Mouse (Mus musculus) frontal cortex, adult 2 months (tissue): Measurements from ENCODE around the gene Slc12a8. TPM values are rescaled to one million over a fixed set of nuclear protein-coding genes. Genes with fewer than 3 reads are reported as not detected.

Source experiments
- DNase-seq, 2 experiments: peaks; one replicate each; pipeline ENCODE4 v3.0.0; 2022; ENCODE audit warnings: low spot score in 1 of 2; ENCODE audit errors: extremely low spot score in 1 of 2
- polyA plus RNA-seq: library from polyadenylated mRNA; depleted of rRNA; stranded (reverse); fragments of >200 nt; gene quantifications from 2 replicates; pipeline ENCODE4 v1.2.3, GENCODE M21; 2012

Slc12a8 gene
- polyA plus RNA-seq, 1 experiment, result 2.0 TPM

GRCm38 (mm10) chr16:33606691-33607532 lies 89.8 kb downstream of the Slc12a8 start:
- DNase-seq, result no peak

GRCm38 (mm10) chr16:33609554-33609953 lies 92.4 kb downstream of the Slc12a8 start:
- DNase-seq, result no peak

- DNase-seq, result no peak
Observed at GRCm38 (mm10) chr16:33610466-33610865, 93.3 kb downstream of the Slc12a8 start.

GRCm38 (mm10) chr16:33611291-33611690 lies 94.2 kb downstream of the Slc12a8 start:
- no peak for DNase-seq

GRCm38 (mm10) chr16:33612056-33612770 lies 95.1 kb downstream of the Slc12a8 start:
- no peak for DNase-seq

- DNase-seq, result no peak
Observed at GRCm38 (mm10) chr16:33615986-33616385, 98.9 kb downstream of the Slc12a8 start.

GRCm38 (mm10) chr16:33621836-33622235 lies 104.7 kb downstream of the Slc12a8 start:
- DNase-seq, result no peak

GRCm38 (mm10) chr16:33624586-33624985 lies 107.5 kb downstream of the Slc12a8 start:
- no peak for DNase-seq

- no peak for DNase-seq
Observed at GRCm38 (mm10) chr16:33629539-33629938, 112.4 kb downstream of the Slc12a8 start.

- peak; percentile 35 to 61 for DNase-seq
Observed at GRCm38 (mm10) chr16:33635836-33636595, 118.9 kb downstream of the Slc12a8 start.

GRCm38 (mm10) chr16:33641779-33642178 lies 124.7 kb downstream of the Slc12a8 start:
- peak in 1 of 2 experiments; percentile 28 for DNase-seq

GRCm38 (mm10) chr16:33653116-33653515 lies 136.0 kb downstream of the Slc12a8 start:
- DNase-seq, result no peak

- DNase-seq, result peak; percentile 35 to 67
Observed at GRCm38 (mm10) chr16:33655443-33655842, 138.3 kb downstream of the Slc12a8 start.

GRCm38 (mm10) chr16:33657191-33657590 lies 140.1 kb downstream of the Slc12a8 start:
- DNase-seq, result no peak

GRCm38 (mm10) chr16:33658121-33658520 lies 141.0 kb downstream of the Slc12a8 start:
- DNase-seq, result no peak

- no peak for DNase-seq
Observed at GRCm38 (mm10) chr16:33659521-33659920, 142.4 kb downstream of the Slc12a8 start.

GRCm38 (mm10) chr16:33660125-33660524 lies 143.0 kb downstream of the Slc12a8 start:
- no peak for DNase-seq

GRCm38 (mm10) chr16:33662841-33663240 lies 145.7 kb downstream of the Slc12a8 start:
- DNase-seq, result no peak

- no peak for DNase-seq
Observed at GRCm38 (mm10) chr16:33666226-33666625, 149.1 kb downstream of the Slc12a8 start.

- DNase-seq, result no peak
Observed at GRCm38 (mm10) chr16:33666985-33667538, 149.9 kb downstream of the Slc12a8 start.

GRCm38 (mm10) chr16:33668448-33668847 lies 151.3 kb downstream of the Slc12a8 start:
- no peak for DNase-seq
